Mouse (Mus musculus) bone marrow, adult 2 months (tissue): ENCODE data around the gene Dusp18.

Source experiments
- CTCF ChIP-seq: fragments of 200-500 bp; IDR thresholded peaks from 2 replicates; pipeline ENCODE4 v1.5.1; 2011; ENCODE audit warnings: low read length, control low read depth; ENCODE audit not compliant: control insufficient read depth, insufficient read depth
- POLR2A ChIP-seq: fragments of 200-500 bp; IDR thresholded peaks from 2 replicates; pipeline ENCODE4 v1.6.1; 2011; ENCODE audit warnings: low read depth, mild to moderate bottlenecking, control low read depth, low read length, borderline replicate concordance; ENCODE audit not compliant: control insufficient read depth

DNA sequence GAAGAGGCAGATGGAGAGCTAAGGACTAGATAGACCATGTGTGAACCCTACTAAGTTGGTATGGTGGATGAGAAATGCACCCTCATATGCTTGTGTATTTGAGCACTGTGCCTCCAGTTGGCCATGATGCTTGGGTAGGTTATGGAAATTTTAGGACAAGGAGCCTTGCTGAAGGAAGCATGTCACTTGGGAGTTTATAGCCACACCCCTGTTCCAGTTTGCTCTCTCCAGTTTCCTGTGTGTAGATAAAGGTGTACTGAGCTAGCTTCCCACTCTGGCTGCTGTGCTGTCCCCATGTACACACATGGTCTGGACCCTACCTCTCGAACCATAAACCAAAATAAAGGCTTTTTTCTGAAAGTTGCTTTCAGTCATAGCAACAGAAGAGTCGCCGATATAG, 40.9 kb upstream of the Dusp18 start:
- TF ChIP-seq CTCF = no peak
- TF ChIP-seq POLR2A = no peak
